Mouse (Mus musculus): ENCODE results near the gene Zc3h7b. TPM values are rescaled to one million over a fixed set of nuclear protein-coding genes. Genes with fewer than 3 reads are reported as not detected.
"Not testable (repeated sequence)": the region's sequence is repeated elsewhere in the genome, so short reads cannot be mapped to it uniquely, and the experiment has no call there.

Zc3h7b gene
- polyA plus RNA-seq, 1 experiment from 2014 or later = 13.9 TPM

DNA sequence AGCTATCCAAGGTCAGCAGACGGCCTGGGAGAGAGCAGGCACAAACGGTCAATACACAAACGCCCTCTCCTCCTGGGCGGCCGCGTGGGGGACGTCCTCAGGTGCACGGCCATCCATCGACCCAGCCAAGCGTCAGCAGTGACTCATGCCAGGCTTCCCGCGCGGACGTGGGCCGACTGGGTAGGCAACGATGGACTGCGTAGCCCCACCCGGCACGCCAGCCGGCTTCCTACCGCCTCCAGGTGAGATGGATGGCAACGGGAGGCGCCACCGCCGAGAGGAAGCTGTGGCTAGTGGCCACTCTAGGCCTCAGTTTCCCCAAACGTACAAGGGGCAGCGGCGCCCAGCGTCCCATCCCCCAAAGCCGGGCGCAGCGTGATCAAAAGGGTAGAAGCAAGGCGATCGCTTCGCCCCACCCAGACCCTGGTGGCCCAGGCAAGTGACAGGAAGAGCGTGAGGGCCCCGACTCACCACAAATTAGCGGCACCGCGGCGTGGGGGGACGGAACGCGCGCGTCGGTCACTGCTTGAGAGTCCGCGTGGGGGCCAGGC is 15.5 kb upstream of the Zc3h7b start:
- under 1% methylated on average over 35 of the region's 49 CpGs for WGBS
- Histone ChIP-seq H3K36me3 (ENCODE audit: insufficient read depth, low read length) (no peaks in the 10 kb centered on the region), H3K27ac (ENCODE audit: low read length) (no peak overlapping the region), H3K9me3 (ENCODE audit: low read length) (no peaks in the 10 kb centered on the region), H3K4me1 (ENCODE audit: insufficient read depth, low read depth, low read length) (peaks cover 8% of the 10 kb centered on the region; the same call in 1 of the 2 replicates), H3K27me3 (replicated peaks; ENCODE audit: insufficient read depth, low read length) (no peaks in the 10 kb centered on the region), H3K4me3 (ENCODE audit: low read depth, low read length) (peak overlapping the region; percentile 91), H3K4me2 (replicated peaks; ENCODE audit: low read depth, low read length) (peak overlapping the region; percentile 99), H3K9ac (replicated peaks; ENCODE audit: low read depth) (peak overlapping the region; percentile 64)
- TF ChIP-seq CTCF (IDR thresholded peaks at IDR 0.05) (no peak), EP300 (IDR thresholded peaks at IDR 0.05) (no peak)
- ATAC-seq (peak; percentile 11), DNase-seq (ENCODE audit: low spot score) (peak; percentile 32)

DNA sequence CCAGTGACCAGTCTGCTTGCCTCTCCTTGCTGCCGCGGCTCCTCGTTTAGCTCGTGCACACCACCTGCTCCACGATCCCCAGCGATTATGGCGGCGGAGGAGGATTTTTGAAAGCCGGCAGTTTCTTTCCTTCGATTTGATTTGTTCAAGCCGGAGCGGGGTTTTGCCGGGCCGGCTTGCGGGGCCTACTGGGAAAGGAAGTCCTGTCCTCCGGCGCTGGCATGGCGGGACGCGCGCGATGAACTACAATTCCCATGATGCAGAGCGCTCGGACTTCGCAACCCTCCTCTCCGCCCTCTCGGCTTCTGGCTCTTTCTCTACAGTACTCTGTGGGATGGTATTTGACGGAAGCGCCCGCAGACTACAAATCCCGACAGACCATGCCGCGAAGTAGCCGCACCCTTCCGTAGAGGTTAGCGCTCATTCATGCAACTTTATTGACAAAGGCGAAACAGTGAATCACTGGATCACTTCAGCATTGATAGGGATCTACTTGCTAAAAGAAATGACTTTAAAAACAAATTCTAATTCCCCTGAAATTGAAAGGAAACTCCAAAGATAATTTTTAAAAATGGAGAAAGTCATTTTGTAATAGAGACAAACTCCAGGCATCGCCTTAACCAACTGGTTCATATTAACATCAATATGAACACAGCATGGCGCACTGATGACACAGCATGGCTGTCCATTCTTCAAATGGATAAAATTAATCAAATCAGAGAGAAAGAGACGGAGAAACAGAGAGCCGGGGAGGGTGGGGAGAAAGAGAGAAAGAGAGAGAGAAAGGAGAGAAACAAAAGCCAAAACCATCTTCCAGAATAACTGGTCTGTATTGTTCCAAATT is 14.8 kb upstream of the Zc3h7b start:
- peak overlapping the region; percentile 91 for H3K4me3 ChIP-seq (ENCODE audit: low read depth, low read length)
- DNase-seq (ENCODE audit: low spot score) = peak; percentile 100
- 4% methylated on average over 41 of the region's 41 CpGs for WGBS
- H3K27me3 ChIP-seq (replicated peaks; ENCODE audit: insufficient read depth, low read length) = no peaks in the 10 kb centered on the region
- TF ChIP-seq EP300 (IDR thresholded peaks at IDR 0.05) (peak; percentile 79), CTCF (IDR thresholded peaks at IDR 0.05) (no peak)
- H3K9ac ChIP-seq (replicated peaks; ENCODE audit: low read depth) = peak overlapping the region; percentile 64
- no peaks in the 10 kb centered on the region for H3K9me3 ChIP-seq (ENCODE audit: low read length)
- ATAC-seq = peak; percentile 100
- no peaks in the 10 kb centered on the region for H3K36me3 ChIP-seq (ENCODE audit: insufficient read depth, low read length)
- peaks cover 8% of the 10 kb centered on the region; the same call in 1 of the 2 replicates for H3K4me1 ChIP-seq (ENCODE audit: insufficient read depth, low read depth, low read length)
- H3K27ac ChIP-seq (ENCODE audit: low read length) = no peak overlapping the region
- peak overlapping the region; percentile 99 for H3K4me2 ChIP-seq (replicated peaks; ENCODE audit: low read depth, low read length)

DNA sequence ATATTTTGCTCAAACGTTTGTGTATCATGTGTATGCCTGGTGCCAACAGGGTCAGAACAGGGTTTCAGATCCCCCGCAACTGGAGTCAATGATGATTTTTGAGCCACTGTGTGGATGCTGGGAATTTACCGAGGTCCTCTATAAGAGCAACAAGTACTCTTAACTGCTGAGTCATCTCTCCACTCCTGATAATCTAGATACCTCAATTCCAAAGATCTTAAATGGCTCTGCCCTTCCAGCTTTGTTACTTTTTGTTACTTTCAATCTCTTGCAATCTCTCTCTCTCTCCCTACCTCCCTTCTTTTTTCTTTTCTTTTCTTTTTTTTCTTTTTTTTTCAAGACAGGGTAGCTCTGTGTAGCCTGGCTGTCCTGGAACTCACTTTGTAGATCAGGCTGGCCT is 9.8 kb upstream of the Zc3h7b start:
- no peaks in the 10 kb centered on the region for H3K36me3 ChIP-seq (ENCODE audit: insufficient read depth, low read length)
- no peak for DNase-seq (ENCODE audit: low spot score)
- H3K27ac ChIP-seq (ENCODE audit: low read length) = no peak overlapping the region
- 37% methylated on average over 3 of the region's 3 CpGs for WGBS
- no peak for TF ChIP-seq EP300 (IDR thresholded peaks at IDR 0.05)
- TF ChIP-seq CTCF (IDR thresholded peaks at IDR 0.05) = no peak
- H3K4me1 ChIP-seq (ENCODE audit: insufficient read depth, low read depth, low read length) = no peaks in the 10 kb centered on the region
- H3K9ac ChIP-seq (replicated peaks; ENCODE audit: low read depth) = no peak overlapping the region
- no peak overlapping the region for H3K4me3 ChIP-seq (ENCODE audit: low read depth, low read length)
- ATAC-seq = no peak
- no peaks in the 10 kb centered on the region for H3K9me3 ChIP-seq (ENCODE audit: low read length)
- no peaks in the 10 kb centered on the region for H3K27me3 ChIP-seq (replicated peaks; ENCODE audit: insufficient read depth, low read length)
- H3K4me2 ChIP-seq (replicated peaks; ENCODE audit: low read depth, low read length) = no peak overlapping the region

DNA sequence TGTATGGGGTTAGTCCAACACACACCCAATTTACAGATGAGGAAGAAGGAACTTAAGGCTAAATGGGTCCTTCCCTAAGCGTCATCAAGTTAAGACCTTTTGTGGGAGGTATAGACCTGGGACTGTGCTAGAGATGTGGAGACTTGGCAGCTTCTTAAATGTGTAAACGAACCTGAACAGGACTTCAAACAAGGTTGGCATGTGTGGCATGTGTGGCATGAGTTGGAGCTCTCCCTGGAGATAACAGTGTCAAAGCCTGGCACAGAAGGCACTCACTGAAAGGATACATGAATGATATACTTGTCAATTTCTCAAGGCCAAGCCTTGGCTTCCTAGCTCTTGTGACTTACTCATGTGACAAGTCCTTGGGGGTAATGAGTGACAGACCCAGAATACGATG is 5.6 kb upstream of the Zc3h7b start:
- no peak overlapping the region for H3K4me3 ChIP-seq (ENCODE audit: low read depth, low read length)
- H3K4me2 ChIP-seq (replicated peaks; ENCODE audit: low read depth, low read length) = no peak overlapping the region
- H3K9ac ChIP-seq (replicated peaks; ENCODE audit: low read depth) = no peak overlapping the region
- 45% methylated on average over 3 of the region's 3 CpGs for WGBS
- peak; percentile 92 for ATAC-seq
- H3K27ac ChIP-seq (ENCODE audit: low read length) = 0 out of 2 replicates have a peak overlapping the region, but pooled peaks have one; percentile 6
- no peaks in the 10 kb centered on the region for H3K36me3 ChIP-seq (ENCODE audit: insufficient read depth, low read length)
- peak; percentile 68 for DNase-seq (ENCODE audit: low spot score)
- H3K4me1 ChIP-seq (ENCODE audit: insufficient read depth, low read depth, low read length) = no peaks in the 10 kb centered on the region
- no peaks in the 10 kb centered on the region for H3K27me3 ChIP-seq (replicated peaks; ENCODE audit: insufficient read depth, low read length)
- TF ChIP-seq EP300 (IDR thresholded peaks at IDR 0.05) (peak; percentile 82), CTCF (IDR thresholded peaks at IDR 0.05) (no peak)
- no peaks in the 10 kb centered on the region for H3K9me3 ChIP-seq (ENCODE audit: low read length)

DNA sequence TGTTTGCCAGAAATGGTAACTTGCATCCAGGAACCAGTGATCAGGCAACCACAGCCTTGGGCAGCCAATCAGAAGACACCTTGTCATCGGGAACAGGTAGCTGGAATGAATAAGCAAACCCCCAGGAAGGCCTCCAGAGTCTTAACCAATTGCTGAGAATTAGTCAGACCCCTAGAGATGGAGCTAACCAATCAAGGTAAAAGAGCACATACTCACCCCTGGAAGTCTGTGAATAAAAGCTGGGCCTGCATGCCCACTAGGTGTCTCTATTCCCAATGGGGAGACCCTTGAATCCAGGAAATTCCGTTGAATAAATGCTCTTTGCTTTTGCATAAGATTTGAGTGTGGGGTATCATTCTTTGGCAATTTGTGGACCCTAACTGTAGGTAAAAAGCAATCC is 4.9 kb upstream of the Zc3h7b start:
- ATAC-seq = peak; percentile 38; the same call in 1 of the 2 replicates
- WGBS = 6% methylated on average over 2 of the region's 2 CpGs
- no peaks in the 10 kb centered on the region for H3K4me1 ChIP-seq (ENCODE audit: insufficient read depth, low read depth, low read length)
- no peak overlapping the region for H3K4me3 ChIP-seq (ENCODE audit: low read depth, low read length)
- no peaks in the 10 kb centered on the region for H3K27me3 ChIP-seq (replicated peaks; ENCODE audit: insufficient read depth, low read length)
- no peak overlapping the region for H3K9ac ChIP-seq (replicated peaks; ENCODE audit: low read depth)
- H3K9me3 ChIP-seq (ENCODE audit: low read length) = no peaks in the 10 kb centered on the region
- H3K4me2 ChIP-seq (replicated peaks; ENCODE audit: low read depth, low read length) = no peak overlapping the region
- H3K27ac ChIP-seq (ENCODE audit: low read length) = no peak overlapping the region
- DNase-seq (ENCODE audit: low spot score) = peak; percentile 65
- no peak for TF ChIP-seq EP300 (IDR thresholded peaks at IDR 0.05)
- peak; percentile 64 for TF ChIP-seq CTCF (IDR thresholded peaks at IDR 0.05)
- H3K36me3 ChIP-seq (ENCODE audit: insufficient read depth, low read length) = no peaks in the 10 kb centered on the region

DNA sequence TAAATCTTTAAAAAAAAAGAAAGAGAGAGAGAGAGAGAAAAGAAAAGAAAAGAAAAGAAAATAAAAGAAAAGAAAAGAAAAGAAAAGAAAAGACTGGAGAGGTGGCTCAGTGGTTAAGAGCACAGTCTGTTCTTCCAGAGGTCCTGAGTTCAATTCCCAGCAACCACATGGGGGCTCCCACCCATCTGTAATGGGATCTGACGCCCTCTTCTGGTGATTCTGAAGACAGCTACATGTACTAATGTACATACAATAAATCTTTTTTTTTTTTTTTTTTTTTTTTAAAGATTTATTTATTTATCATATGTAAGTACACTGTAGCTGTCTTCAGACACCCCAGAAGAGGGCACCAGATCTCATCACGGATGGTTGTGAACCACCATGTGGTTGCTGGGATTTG is 2.5 kb upstream of the Zc3h7b start:
- DNase-seq (ENCODE audit: low spot score); H3K4me3 ChIP-seq (ENCODE audit: low read depth, low read length); H3K4me1 ChIP-seq (ENCODE audit: insufficient read depth, low read depth, low read length); H3K9ac ChIP-seq (replicated peaks; ENCODE audit: low read depth); H3K36me3 ChIP-seq (ENCODE audit: insufficient read depth, low read length); H3K4me2 ChIP-seq (replicated peaks; ENCODE audit: low read depth, low read length); ATAC-seq; H3K27me3 ChIP-seq (replicated peaks; ENCODE audit: insufficient read depth, low read length); H3K9me3 ChIP-seq (ENCODE audit: low read length); H3K27ac ChIP-seq (ENCODE audit: low read length): not testable (repeated sequence)
- TF ChIP-seq CTCF (IDR thresholded peaks at IDR 0.05) = peak; percentile 36
- WGBS = 10% methylated on average over 1 of the region's 2 CpGs

Data from lung, postnatal 0 days (tissue).